Mouse (Mus musculus): ENCODE results near the gene Pdss2.

GRCm38 (mm10) chr10:43322446-43323178, 101.3 kb downstream of the Pdss2 start:
- TF ChIP-seq POLR2A (IDR thresholded peaks at IDR 0.05; ENCODE audit: control insufficient read depth, low read depth, low read length) (no peak), CTCF (IDR thresholded peaks at IDR 0.05; ENCODE audit: control insufficient read depth, insufficient read depth, insufficient replicate concordance, low read depth, low read length) (no peak)
